Mouse (Mus musculus) limb, embryonic 11.5 days (tissue): ENCODE data around the gene Dpy19l1. TPM values are rescaled to one million over a fixed set of nuclear protein-coding genes. Genes with fewer than 3 reads are reported as not detected.

Experiments used
- ATAC-seq: fragments of 200-750 bp; cut with Nextera tagmentation; 2 replicates; pipeline ENCODE4 v1.8.0; 2017; ENCODE audit warnings: low read depth; ENCODE audit not compliant: insufficient number of reproducible peaks, low FRiP score, low TSS enrichment
- DNase-seq: peaks from one replicate; pipeline ENCODE4 v3.0.0-alpha.2; 2015; ENCODE audit warnings: low spot score
- H3K27ac ChIP-seq: fragments of 300-500 bp; sonication (generic); replicated peaks from 2 replicates; pipeline ENCODE4 v1.5.1; 2014; ENCODE audit warnings: low read depth, mild to moderate bottlenecking, low read length
- H3K27me3 ChIP-seq: fragments of 300-500 bp; sonication (generic); 2 replicates; pipeline ENCODE4 v1.6.1; 2014; ENCODE audit warnings: mild to moderate bottlenecking, low read length, mixed read lengths; ENCODE audit not compliant: control insufficient read depth, insufficient read depth
- H3K36me3 ChIP-seq: fragments of 300-500 bp; sonication (generic); 2 replicates; pipeline ENCODE4 v1.6.1; 2014; ENCODE audit warnings: mild to moderate bottlenecking, low read length, moderate library complexity, mixed read lengths; ENCODE audit not compliant: control insufficient read depth, insufficient read depth
- H3K4me1 ChIP-seq: fragments of 300-500 bp; sonication (generic); 2 replicates; pipeline ENCODE4 v1.6.1; 2014; ENCODE audit warnings: low read length, mixed read lengths; ENCODE audit not compliant: control insufficient read depth, insufficient read depth
- H3K4me2 ChIP-seq: fragments of 300-500 bp; sonication (generic); 2 replicates; pipeline ENCODE4 v1.6.1; 2014; ENCODE audit warnings: low read depth, mild to moderate bottlenecking, moderate library complexity; ENCODE audit not compliant: severe bottlenecking
- H3K4me3 ChIP-seq: fragments of 300-500 bp; sonication (generic); 2 replicates; pipeline ENCODE4 v1.5.1; 2014; ENCODE audit warnings: low read depth, low read length
- H3K9ac ChIP-seq: fragments of 300-500 bp; sonication (generic); 2 replicates; pipeline ENCODE4 v1.6.1; 2014; ENCODE audit warnings: mild to moderate bottlenecking, low read length
- H3K9me3 ChIP-seq: fragments of 300-500 bp; sonication (generic); 2 replicates; pipeline ENCODE4 v1.6.1; 2016; ENCODE audit warnings: low read length; ENCODE audit not compliant: control insufficient read depth
- WGBS: fragments of 180-500 bp; shearing (Covaris S2); extraction: QIAGEN DNeasy Blood & Tissue Kit; methylation state at CpG from one replicate; pipeline ENCODE4 v1.1.7; 2014; 5-methylcytosine and 5-hydroxymethylcytosine counted together
- polyA plus RNA-seq: library from polyadenylated mRNA; unstranded; fragments of >200 nt; fragmentation: Nextera tagmentation; extraction: Ambion mirVana; gene quantifications from 2 replicates; pipeline ENCODE4 v1.2.1, GENCODE M21; 2014

The Dpy19l1 gene
- polyA plus RNA-seq, 1 experiment from 2014 or later = 18.7 TPM

DNA sequence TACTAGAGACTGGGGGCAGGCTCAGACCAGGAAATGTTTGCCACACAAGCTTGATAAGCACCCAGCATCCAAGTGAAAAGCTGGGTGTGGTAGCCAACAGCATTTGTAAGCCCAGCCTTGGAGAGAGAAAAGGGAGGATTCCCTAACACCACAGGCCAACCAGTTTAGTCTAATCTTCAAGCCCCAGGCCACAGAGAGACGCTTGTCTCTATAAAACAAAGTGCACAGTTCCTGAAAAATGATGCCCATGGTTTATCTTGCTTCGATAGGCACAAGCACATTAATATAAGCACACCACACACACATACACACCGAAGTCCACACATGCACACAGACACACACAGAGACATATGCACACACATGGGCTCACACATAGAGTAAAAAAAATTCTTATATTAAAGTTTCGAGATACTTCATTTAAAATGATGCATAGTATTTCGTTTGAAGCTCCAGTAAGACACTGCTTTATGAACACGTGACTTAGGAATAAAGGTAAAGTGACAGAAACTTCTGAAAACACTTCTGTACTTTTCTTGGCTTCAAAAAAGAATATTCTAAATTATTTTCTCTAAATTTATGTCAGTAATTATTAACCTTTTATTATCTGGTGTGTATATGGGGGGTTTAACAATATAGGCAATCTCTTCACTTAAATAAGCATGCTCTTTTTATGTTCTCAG is 14.4 kb downstream of the Dpy19l1 start:
- Histone ChIP-seq H3K4me2 (no peak overlapping the region), H3K4me1 (no peaks in the 10 kb centered on the region), H3K36me3 (no peaks in the 10 kb centered on the region), H3K9ac (no peak overlapping the region), H3K9me3 (no peaks in the 10 kb centered on the region), H3K27ac (no peak overlapping the region), H3K4me3 (no peak overlapping the region), H3K27me3 (no peaks in the 10 kb centered on the region)
- no peak for DNase-seq
- 93% methylated on average over 6 of the region's 6 CpGs for WGBS
- no peak for ATAC-seq

DNA sequence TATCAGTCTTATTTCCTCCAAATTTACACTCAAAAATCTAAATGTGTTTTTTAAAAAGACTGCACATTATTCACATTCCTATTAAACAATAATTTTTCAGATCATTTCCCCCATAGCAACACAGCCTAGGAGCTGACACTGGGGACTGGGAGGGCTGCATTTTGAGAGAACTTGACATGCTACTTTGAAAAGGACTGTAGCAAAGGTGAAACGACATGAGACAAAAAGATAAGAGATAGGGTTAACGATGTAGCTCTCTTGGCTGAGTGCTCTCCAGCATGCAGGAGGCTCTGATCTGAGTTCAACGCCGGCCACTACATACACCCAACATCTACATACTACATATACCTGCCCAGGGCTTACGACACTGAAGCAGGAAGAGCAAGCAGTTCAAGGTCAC is 20.6 kb downstream of the Dpy19l1 start:
- ATAC-seq (no peak), DNase-seq (no peak)
- H3K27ac ChIP-seq = no peak overlapping the region
- no peak overlapping the region for H3K4me3 ChIP-seq
- WGBS = 90% methylated on average over 5 of the region's 5 CpGs
- no peaks in the 10 kb centered on the region for H3K27me3 ChIP-seq
- H3K4me1 ChIP-seq = no peaks in the 10 kb centered on the region
- no peaks in the 10 kb centered on the region for H3K36me3 ChIP-seq
- H3K9ac ChIP-seq = no peak overlapping the region
- no peaks in the 10 kb centered on the region for H3K9me3 ChIP-seq
- no peak overlapping the region for H3K4me2 ChIP-seq

DNA sequence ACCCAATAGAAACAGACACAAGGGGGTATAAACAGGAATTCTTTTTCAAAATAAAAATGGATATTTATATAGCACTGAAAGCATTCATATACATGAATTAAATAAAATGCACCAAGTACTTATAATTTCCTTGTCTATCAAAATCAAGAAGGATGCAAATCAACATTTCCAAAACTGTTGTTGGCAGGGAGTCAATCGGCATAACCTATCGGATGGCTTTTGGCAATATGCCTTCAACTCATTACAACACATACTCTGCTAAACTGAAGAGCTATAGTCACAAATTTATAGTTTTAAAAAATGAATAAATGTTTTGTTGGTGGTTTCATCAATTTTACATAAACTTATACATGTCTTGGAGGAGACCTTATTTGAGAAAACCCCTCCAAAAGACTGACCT is 25.7 kb downstream of the Dpy19l1 start:
- Histone ChIP-seq H3K4me3 (no peak overlapping the region), H3K4me2 (no peak overlapping the region), H3K9me3 (no peaks in the 10 kb centered on the region), H3K27ac (no peak overlapping the region), H3K4me1 (no peaks in the 10 kb centered on the region), H3K36me3 (no peaks in the 10 kb centered on the region), H3K27me3 (no peaks in the 10 kb centered on the region), H3K9ac (no peak overlapping the region)
- ATAC-seq (no peak), DNase-seq (no peak)
- 92% methylated on average over 2 of the region's 2 CpGs for WGBS

DNA sequence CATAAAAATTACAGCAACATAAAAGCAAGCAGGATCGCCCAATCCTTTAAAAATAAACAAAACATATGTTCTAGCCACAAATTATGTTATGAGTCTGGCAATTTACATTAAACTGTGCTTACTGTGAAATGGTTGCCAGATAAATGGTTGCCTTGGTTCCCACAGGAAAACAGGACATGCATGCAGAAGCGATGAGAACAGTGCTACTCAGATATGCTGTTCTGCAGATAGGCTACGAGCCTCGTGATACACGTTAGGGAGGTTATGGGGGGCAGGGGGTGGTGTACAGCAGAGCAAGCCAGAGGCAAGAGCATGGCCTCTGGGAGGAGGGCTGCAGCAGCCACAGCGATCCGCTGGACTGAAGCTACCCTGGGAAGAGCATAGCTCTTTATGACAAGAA is 29.1 kb downstream of the Dpy19l1 start:
- no peak overlapping the region for H3K9ac ChIP-seq
- ATAC-seq (no peak), DNase-seq (no peak)
- H3K9me3 ChIP-seq = no peaks in the 10 kb centered on the region
- H3K4me3 ChIP-seq = no peak overlapping the region
- no peak overlapping the region for H3K4me2 ChIP-seq
- no peaks in the 10 kb centered on the region for H3K4me1 ChIP-seq
- 91% methylated on average over 7 of the region's 7 CpGs for WGBS
- H3K27ac ChIP-seq = no peak overlapping the region
- H3K27me3 ChIP-seq = no peaks in the 10 kb centered on the region
- no peaks in the 10 kb centered on the region for H3K36me3 ChIP-seq

DNA sequence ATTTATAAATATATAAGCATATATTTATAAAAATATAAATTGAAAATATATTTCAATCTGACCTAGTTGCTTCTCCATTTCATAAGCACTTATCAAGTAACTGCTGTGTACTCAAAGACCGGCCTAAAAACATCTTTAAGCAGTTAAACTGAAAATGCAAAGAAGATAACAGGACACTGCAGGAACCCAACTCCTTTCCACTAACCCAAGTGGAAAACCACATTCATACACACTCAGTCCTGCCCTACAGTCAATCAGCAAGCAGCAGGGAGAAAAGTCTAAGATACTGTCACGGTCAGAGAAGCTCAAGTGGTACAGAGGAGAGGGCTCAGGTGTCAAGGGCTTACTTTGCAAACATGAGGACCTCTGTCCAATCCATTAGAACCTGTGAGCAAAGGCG is 30.4 kb downstream of the Dpy19l1 start:
- H3K27ac ChIP-seq = no peak overlapping the region
- H3K36me3 ChIP-seq = no peaks in the 10 kb centered on the region
- H3K9ac ChIP-seq = no peak overlapping the region
- H3K4me2 ChIP-seq = no peak overlapping the region
- DNase-seq (no peak), ATAC-seq (no peak)
- H3K27me3 ChIP-seq = no peaks in the 10 kb centered on the region
- H3K4me1 ChIP-seq = no peaks in the 10 kb centered on the region
- no peak overlapping the region for H3K4me3 ChIP-seq
- H3K9me3 ChIP-seq = no peaks in the 10 kb centered on the region
- WGBS = 88% methylated on average over 3 of the region's 3 CpGs

DNA sequence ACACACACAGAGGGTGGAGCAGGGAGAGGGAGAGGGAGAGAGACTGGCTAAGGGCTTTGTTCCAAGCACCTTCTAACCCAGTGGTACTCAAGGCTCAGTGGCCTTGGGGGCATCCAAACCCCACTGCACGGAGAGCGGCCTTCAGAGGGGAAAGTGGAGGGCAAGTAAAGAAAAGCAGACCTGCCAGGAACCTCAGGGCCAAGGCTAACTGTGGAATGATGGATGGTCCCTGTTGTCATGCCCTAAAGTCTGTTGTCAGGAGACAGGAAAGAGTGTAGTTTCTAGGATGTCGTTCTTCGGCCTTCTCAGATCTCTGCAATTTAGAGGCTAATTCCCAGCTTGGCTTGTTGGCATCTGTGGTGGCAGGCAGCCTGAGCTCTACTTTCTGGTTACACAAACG is 32.8 kb downstream of the Dpy19l1 start:
- Histone ChIP-seq H3K4me1 (no peaks in the 10 kb centered on the region), H3K9me3 (no peaks in the 10 kb centered on the region), H3K4me3 (no peak overlapping the region), H3K27ac (no peak overlapping the region), H3K4me2 (no peak overlapping the region), H3K27me3 (no peaks in the 10 kb centered on the region), H3K9ac (no peak overlapping the region), H3K36me3 (no peaks in the 10 kb centered on the region)
- no peak for DNase-seq
- ATAC-seq = no peak
- WGBS = 75% methylated on average over 5 of the region's 5 CpGs

DNA sequence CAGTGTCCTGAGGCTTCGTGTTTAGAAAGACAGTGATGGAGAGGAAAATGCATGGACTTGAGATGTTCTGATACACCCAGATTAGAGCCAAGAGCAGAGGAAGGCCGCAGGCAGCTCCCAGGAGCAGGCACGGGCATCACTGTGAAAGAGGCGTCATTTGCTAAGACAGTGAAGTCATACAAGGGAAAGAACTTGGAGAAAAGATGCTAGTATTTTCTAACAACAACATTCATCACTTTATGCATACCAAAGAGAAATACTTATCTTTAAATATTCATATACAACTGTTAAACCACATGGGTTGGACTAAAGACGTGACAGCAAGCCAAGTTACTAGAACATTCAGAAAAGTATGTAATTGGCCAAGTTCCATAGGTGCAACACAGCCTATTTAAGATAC is 35.8 kb downstream of the Dpy19l1 start:
- Histone ChIP-seq H3K4me2 (no peak overlapping the region), H3K36me3 (no peaks in the 10 kb centered on the region), H3K27ac (no peak overlapping the region), H3K4me3 (no peak overlapping the region), H3K4me1 (no peaks in the 10 kb centered on the region), H3K9ac (no peak overlapping the region), H3K27me3 (no peaks in the 10 kb centered on the region), H3K9me3 (no peaks in the 10 kb centered on the region)
- ATAC-seq = no peak
- WGBS = 93% methylated on average over 5 of the region's 5 CpGs
- DNase-seq = no peak

DNA sequence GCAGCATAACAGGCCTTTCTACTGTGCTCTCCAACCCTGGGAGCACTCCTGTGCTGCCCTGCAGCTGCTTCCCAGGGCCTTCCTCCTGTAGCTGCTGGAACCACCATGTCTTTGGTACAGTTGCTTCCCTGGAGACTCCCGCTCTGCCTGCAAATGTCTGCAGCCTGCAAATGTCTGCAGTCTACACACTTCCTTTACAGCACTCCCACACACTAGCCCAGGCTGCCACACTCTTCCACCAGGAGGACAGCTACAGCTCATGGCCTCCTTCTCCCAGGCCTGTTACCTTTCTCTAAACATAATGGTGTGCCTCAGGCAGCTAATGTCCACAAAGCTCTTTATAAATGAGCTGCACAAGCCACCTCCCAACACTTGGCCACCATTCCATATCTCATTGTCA is 36.3 kb downstream of the Dpy19l1 start:
- Histone ChIP-seq H3K4me3 (no peak overlapping the region), H3K9ac (no peak overlapping the region), H3K27me3 (no peaks in the 10 kb centered on the region), H3K27ac (no peak overlapping the region), H3K9me3 (no peaks in the 10 kb centered on the region), H3K36me3 (no peaks in the 10 kb centered on the region), H3K4me1 (no peaks in the 10 kb centered on the region), H3K4me2 (no peak overlapping the region)
- no peak for DNase-seq
- no peak for ATAC-seq
- WGBS = 100% methylated on average over 1 of the region's 1 CpGs

DNA sequence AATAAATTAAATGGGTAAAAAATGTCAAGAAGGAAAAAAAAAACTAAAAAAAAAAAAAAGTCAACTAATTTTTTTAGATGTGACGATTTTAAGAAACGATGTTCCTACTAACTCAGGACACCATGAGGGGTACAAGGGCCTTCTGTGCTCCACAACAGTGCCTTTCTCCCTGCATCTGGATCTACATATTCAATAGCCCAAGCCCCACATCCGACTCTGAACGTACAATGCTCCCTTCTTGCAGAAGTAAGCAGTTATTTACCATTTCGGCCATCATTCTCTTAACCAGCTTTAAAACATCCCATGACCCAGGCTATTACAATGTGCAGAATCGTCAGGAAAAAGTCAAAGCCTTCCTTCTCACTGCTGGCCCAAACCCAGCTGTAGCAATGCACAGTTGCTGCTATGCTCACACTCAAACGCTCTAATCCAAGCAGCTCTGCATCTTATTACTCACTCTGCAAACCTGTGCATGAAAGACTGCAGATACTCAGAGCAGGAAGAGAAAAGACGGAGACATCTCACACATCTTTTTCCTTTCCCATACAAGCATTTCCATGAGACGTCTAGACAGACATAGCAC is 41.5 kb downstream of the Dpy19l1 start:
- DNase-seq (no peak), ATAC-seq (no peak)
- H3K27ac ChIP-seq = no peak overlapping the region
- H3K4me2 ChIP-seq = no peak overlapping the region
- WGBS = 91% methylated on average over 9 of the region's 9 CpGs
- H3K9ac ChIP-seq = no peak overlapping the region
- no peaks in the 10 kb centered on the region for H3K9me3 ChIP-seq
- no peak overlapping the region for H3K4me3 ChIP-seq
- H3K36me3 ChIP-seq = 0 out of 2 replicates have a peak, but pooled peaks cover 2% of the 10 kb centered on the region
- H3K27me3 ChIP-seq = no peaks in the 10 kb centered on the region
- no peaks in the 10 kb centered on the region for H3K4me1 ChIP-seq
